Mouse (Mus musculus): Measurements from ENCODE around the gene Hoxc12. TPM values are rescaled to one million over a fixed set of nuclear protein-coding genes. Genes with fewer than 3 reads are reported as not detected.
A peak's percentile ranks its signal among the peaks of the same experiment; 100 is the strongest.

Hoxc12 gene
- polyA plus RNA-seq, 1 experiment from 2014 or later, result 0.36 TPM

DNA sequence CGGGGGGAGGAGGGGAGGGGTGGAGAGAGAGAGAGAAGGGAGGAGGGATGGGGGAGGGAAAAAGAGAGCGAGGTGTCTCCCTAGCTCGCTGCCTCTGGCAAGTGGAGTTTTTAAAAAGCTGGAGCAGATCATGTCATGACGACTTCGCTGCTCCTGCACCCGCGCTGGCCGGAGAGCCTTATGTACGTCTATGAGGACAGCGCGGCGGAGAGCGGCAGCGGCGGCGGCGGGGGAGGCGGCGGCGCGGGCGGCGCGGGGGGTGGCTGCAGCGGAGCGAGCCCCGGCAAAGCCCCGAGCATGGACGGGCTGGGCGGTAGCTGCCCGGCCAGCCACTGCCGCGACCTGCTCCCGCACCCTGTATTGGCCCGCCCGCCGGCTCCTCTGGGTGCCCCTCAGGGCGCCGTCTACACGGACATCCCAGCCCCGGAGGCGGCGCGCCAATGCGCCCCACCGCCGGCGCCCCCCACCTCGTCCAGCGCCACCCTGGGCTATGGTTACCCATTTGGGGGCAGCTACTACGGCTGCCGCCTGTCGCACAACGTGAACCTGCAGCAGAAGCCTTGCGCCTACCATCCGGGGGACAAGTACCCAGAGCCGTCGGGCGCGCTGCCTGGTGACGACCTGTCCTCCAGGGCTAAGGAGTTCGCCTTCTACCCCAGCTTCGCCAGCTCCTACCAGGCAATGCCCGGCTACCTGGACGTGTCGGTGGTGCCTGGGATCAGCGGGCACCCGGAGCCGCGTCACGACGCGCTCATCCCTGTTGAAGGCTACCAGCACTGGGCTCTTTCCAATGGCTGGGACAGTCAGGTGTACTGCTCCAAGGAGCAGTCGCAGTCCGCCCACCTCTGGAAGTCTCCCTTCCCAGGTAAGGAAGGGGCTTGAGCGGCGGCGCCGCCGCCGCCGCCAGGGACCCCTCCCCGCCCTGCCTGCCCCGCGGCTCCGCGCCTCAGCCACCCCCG lies 15.2 kb upstream of the Hoxc12 start, which contains the start of gene Hoxc13:
Gene Hoxc13, plus strand, starts transcription at position 51 of the 959 bp plus-strand sequence.
- Histone ChIP-seq H3K4me1 (peaks cover 17% of the 10 kb centered on the region), H3K36me3 (no peaks in the 10 kb centered on the region), H3K27me3 (ENCODE audit: low read depth, poor library complexity, severe bottlenecking) (peaks cover 100% of the 10 kb centered on the region), H3K4me3 (peak within 1 kb of the TSS; percentile 41), H3K9me3 (replicated peaks) (no peaks in the 10 kb centered on the region), H3K27ac (peak within 1 kb of the TSS; percentile 66)
- under 1% methylated on average over 87 of the region's 88 CpGs for WGBS
- DNase-seq (ENCODE audit: low spot score), result peak; percentile 72

DNA sequence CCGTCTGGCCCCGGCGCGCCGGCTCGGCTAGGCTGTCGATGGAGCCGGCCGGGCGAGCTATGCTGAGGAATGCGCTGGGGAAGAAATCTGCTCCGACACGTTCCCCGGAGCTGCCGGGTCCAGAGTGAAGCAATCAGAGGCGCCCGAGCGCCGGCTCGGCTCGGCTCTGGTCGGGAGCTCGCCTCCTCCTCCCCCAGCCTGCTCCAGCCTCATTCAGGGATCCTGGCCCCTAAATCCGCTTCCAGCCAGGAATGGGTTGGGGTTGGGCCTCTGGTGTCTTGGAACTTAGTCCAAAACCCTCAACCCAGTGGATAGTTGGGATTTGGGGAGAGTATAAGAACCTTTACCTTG lies 14.6 kb upstream of the Hoxc12 start:
- Histone ChIP-seq H3K27ac (peak overlapping the region; percentile 66), H3K4me3 (peak overlapping the region; percentile 41), H3K36me3 (no peaks in the 10 kb centered on the region), H3K27me3 (ENCODE audit: low read depth, poor library complexity, severe bottlenecking) (peaks cover 100% of the 10 kb centered on the region), H3K9me3 (replicated peaks) (no peaks in the 10 kb centered on the region), H3K4me1 (peaks cover 17% of the 10 kb centered on the region)
- WGBS, result 0% methylated on average over 24 of the region's 24 CpGs
- peak; percentile 68 for DNase-seq (ENCODE audit: low spot score)

DNA sequence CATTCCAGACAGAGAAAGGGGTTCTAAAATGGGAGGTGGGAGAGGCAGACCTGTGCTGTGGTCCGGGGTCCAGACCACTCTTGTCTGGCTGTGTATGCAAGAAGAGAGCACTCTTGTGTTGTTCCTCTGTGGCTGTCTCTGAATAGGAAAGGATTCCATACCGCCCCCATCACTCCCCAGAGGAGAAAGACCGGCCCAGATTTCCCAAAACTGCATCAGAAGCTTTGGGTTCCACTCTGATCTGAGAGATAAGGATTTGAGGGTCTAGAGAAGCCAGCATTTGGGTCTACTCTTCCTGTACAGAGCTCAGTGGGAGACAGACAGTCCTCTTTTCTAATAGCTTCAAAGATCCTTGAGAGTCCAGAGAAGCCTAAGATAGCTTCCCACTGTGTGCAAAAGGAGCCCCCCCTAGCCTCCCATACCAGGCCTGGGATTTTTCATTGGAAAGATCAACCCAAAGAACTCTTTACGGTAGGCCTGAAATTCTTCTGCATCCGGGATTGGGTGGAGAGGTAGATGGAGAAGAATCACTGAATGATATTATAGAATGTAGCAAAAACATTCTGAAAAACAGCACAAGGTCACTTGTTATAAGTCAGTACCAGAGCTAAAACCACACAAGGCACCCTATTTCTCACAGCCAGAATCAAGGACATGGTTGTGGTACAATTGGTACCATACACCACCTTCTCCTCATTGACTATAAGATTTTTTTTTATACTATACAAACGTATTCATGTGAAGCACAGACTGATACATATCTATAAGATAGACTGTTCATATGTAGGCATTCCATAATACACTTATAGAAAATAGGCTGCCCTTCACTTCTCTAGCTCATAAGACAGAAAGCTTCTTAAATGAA lies 13.7 kb upstream of the Hoxc12 start:
- peak; percentile 53 for DNase-seq (ENCODE audit: low spot score)
- Histone ChIP-seq H3K27ac (no peak overlapping the region), H3K9me3 (replicated peaks) (no peaks in the 10 kb centered on the region), H3K4me1 (peaks cover 17% of the 10 kb centered on the region), H3K4me3 (no peak overlapping the region), H3K36me3 (no peaks in the 10 kb centered on the region), H3K27me3 (ENCODE audit: low read depth, poor library complexity, severe bottlenecking) (peaks cover 100% of the 10 kb centered on the region)
- 18% methylated on average over 6 of the region's 6 CpGs for WGBS

DNA sequence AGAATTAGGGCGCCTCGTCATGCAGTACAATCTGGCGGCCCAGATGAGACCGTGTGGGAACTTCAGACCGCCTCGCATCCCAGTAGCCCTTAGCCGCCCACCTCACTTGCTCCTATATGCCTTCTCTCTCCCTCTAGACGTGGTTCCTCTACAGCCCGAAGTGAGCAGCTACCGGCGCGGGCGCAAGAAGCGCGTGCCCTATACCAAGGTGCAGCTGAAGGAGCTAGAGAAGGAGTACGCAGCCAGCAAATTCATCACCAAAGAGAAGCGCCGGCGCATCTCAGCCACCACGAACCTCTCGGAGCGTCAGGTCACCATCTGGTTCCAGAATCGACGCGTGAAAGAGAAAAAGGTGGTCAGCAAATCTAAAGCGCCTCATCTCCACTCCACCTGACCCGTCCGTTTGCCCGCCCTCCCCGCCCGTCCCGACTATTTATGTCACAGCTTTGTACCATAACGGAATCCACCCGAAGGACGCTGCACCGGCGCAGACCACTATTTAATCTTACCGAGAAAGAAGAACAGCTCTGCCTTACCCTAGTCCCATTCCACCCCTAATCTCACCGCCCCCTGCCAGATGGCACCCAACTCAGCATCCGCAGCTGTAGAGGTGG lies 9.4 kb upstream of the Hoxc12 start:
- Histone ChIP-seq H3K36me3 (no peaks in the 10 kb centered on the region), H3K9me3 (replicated peaks) (no peaks in the 10 kb centered on the region), H3K4me1 (peaks cover 8% of the 10 kb centered on the region), H3K27me3 (ENCODE audit: low read depth, poor library complexity, severe bottlenecking) (peaks cover 100% of the 10 kb centered on the region), H3K27ac (no peak overlapping the region), H3K4me3 (no peak overlapping the region)
- under 1% methylated on average over 40 of the region's 40 CpGs for WGBS
- DNase-seq (ENCODE audit: low spot score), result peak; percentile 67

DNA sequence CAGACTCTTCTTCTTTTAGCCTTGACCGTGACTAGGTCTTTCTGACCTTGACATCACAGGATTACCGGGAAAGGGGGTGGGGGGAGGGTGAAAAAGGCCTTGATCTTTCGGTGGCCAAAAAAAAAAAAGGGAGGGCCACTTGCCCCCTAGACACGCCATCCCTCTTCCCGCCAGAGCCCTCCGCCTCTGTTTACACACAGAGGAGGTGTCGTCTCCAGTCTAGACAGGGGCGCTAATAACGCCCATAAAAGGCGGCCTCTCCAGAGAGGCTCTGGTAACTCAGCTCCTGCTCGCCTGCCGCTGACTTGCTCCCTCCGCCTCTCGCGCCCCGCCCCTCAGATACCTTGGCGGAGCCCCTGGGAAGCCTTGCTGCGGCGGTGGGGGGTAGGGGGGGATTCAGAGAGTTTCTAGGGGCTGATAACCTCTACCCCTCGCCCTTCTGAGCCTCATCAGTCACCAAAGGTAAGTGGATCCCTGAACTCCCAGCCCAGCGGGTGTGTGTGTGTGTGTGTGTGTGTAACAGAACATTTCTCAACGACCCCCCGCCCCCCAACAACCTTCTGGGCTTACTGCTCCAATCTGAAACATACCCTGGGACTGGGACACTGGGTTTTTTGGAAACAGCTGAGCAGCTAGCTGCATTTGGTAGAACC lies 4.7 kb upstream of the Hoxc12 start:
- no peak overlapping the region for H3K27ac ChIP-seq
- H3K27me3 ChIP-seq (ENCODE audit: low read depth, poor library complexity, severe bottlenecking), result peaks cover 100% of the 10 kb centered on the region
- DNase-seq (ENCODE audit: low spot score), result peak; percentile 61
- WGBS, result under 1% methylated on average over 23 of the region's 23 CpGs
- peaks cover 18% of the 10 kb centered on the region for H3K4me1 ChIP-seq
- no peaks in the 10 kb centered on the region for H3K36me3 ChIP-seq
- H3K9me3 ChIP-seq (replicated peaks), result no peaks in the 10 kb centered on the region
- H3K4me3 ChIP-seq, result 0 out of 2 replicates have a peak overlapping the region, but pooled peaks have one; percentile 7

DNA sequence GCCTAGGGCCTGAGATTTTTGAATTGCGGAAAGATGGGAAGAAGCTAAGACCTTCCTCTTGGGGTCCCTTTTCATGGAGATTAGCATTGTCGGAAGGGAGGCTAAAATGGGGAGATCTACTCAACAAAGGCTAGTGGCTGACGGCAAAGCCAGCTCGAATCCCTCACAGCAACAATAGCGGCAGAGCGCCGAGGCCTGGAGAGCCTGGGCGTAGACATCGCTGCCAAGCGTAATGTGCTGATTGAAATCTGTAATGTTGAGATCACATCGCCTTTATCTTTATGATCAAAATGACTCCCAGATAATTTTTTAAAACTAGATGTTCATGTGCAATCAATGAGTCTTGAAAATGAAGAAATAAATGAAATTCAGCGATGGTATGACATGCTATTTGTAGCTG lies 2.1 kb upstream of the Hoxc12 start:
- under 1% methylated on average over 12 of the region's 12 CpGs for WGBS
- H3K9me3 ChIP-seq (replicated peaks), result no peaks in the 10 kb centered on the region
- no peak for DNase-seq (ENCODE audit: low spot score)
- H3K4me3 ChIP-seq, result 0 out of 2 replicates have a peak overlapping the region, but pooled peaks have one; percentile 0
- no peak overlapping the region for H3K27ac ChIP-seq
- H3K27me3 ChIP-seq (ENCODE audit: low read depth, poor library complexity, severe bottlenecking), result peaks cover 100% of the 10 kb centered on the region
- H3K4me1 ChIP-seq, result peaks cover 36% of the 10 kb centered on the region
- no peaks in the 10 kb centered on the region for H3K36me3 ChIP-seq

DNA sequence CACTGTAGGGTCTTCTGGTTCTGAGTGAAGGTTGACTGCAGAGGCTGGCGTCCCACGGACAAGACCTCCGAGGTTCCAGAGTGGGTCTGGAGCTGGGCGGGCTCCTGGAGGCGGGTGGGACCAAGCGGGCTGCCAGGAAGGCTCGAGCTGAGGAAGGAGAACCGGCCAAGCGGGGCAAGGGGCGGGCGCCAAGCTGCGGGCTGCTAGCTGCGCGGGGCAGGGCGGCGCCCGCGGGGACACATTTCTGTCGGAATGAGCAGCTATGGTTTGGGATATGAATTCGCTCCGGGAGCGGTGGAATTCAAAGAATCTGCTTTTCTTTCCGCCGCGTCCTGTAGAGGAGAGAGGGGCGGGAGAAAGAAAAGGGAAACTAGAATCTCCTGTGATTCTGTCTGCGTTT lies 1.7 kb upstream of the Hoxc12 start:
- Histone ChIP-seq H3K4me1 (peaks cover 41% of the 10 kb centered on the region), H3K36me3 (no peaks in the 10 kb centered on the region), H3K9me3 (replicated peaks) (no peaks in the 10 kb centered on the region), H3K4me3 (0 out of 2 replicates have a peak overlapping the region, but pooled peaks have one; percentile 0), H3K27ac (no peak overlapping the region), H3K27me3 (ENCODE audit: low read depth, poor library complexity, severe bottlenecking) (peaks cover 100% of the 10 kb centered on the region)
- WGBS, result under 1% methylated on average over 27 of the region's 27 CpGs
- peak; percentile 74 for DNase-seq (ENCODE audit: low spot score)

DNA sequence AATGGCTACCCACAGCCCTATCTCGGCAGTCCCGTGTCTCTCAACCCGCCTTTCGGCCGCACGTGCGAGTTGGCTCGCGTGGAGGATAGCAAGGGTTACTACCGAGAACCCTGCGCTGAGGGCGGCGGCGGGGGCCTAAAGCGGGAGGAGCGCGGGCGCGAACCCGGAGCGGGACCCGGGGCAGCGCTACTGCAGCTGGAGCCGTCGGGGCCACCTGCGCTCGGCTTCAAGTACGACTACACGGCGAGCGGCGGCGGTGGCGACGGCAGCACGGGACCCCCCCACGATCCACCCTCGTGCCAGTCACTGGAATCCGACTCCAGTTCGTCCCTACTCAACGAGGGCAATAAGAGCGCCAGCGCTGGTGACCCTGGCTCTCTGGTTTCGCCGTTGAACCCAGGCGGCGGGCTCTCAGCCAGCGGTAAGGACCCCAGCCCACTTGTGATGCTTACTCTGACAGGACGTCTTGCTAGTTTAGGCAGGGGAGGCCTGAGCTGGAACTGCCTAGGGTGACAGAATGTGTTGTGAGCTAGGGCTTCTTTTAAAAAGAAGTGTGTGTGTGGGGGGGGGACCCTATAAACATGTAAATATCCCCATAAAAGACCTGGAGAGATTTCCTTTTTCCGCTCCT lies 594 bp downstream of the Hoxc12 start:
- H3K9me3 ChIP-seq (replicated peaks), result no peaks in the 10 kb centered on the region
- WGBS, result under 1% methylated on average over 50 of the region's 50 CpGs
- H3K36me3 ChIP-seq, result no peaks in the 10 kb centered on the region
- no peak for DNase-seq (ENCODE audit: low spot score)
- peaks cover 37% of the 10 kb centered on the region for H3K4me1 ChIP-seq
- H3K27me3 ChIP-seq (ENCODE audit: low read depth, poor library complexity, severe bottlenecking), result peaks cover 100% of the 10 kb centered on the region
- peak overlapping the region; percentile 70 for H3K27ac ChIP-seq
- H3K4me3 ChIP-seq, result peak overlapping the region; percentile 32

DNA sequence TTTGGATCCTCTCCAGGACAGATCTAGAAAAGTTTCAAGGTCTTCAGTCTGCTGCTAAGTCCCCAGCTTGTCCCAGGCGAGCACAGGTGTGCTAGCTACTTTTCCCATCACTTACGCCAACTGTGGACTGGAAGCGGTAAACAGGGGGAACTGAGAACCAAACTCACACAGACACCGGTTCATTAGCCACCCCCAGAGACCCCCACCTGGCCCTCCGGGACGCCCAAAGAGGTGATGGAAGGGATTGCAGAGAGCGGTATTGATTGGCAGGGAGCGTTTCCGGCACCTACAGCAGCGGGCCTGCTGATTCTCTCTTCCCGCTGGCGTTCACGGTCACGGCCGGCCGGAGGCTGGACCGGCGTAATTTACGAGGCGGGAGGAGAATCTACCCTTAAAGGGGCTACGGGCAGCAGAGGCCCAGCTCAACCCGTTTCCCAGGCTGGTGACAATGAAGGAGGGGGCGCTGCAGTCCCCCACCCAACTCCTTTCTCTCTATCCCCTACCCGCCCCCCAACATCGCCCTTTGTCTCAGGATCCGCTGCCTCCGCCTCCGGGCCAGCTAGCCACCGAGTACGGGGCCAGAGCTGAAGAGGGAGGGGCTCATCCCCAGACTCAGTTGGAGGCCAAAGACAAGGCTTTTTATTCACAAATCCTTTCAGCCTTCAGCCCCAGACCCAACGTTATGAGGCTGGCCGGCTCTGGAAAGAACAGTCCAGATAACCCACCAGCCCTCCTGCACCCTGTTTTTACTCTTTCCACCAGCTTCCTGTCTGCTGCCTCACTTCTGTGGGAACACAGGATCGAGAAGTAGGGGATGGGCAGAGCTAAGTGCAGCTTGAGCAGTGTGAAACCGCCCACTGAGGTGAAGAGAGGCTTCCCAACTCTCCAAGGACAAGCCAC lies 2.9 kb downstream of the Hoxc12 start:
- peak; percentile 62 for DNase-seq (ENCODE audit: low spot score)
- Histone ChIP-seq H3K9me3 (replicated peaks) (no peaks in the 10 kb centered on the region), H3K27ac (peak overlapping the region; percentile 44), H3K36me3 (no peaks in the 10 kb centered on the region), H3K4me3 (peak overlapping the region; percentile 36), H3K4me1 (peaks cover 48% of the 10 kb centered on the region), H3K27me3 (ENCODE audit: low read depth, poor library complexity, severe bottlenecking) (peaks cover 100% of the 10 kb centered on the region)
- WGBS, result under 1% methylated on average over 34 of the region's 34 CpGs

DNA sequence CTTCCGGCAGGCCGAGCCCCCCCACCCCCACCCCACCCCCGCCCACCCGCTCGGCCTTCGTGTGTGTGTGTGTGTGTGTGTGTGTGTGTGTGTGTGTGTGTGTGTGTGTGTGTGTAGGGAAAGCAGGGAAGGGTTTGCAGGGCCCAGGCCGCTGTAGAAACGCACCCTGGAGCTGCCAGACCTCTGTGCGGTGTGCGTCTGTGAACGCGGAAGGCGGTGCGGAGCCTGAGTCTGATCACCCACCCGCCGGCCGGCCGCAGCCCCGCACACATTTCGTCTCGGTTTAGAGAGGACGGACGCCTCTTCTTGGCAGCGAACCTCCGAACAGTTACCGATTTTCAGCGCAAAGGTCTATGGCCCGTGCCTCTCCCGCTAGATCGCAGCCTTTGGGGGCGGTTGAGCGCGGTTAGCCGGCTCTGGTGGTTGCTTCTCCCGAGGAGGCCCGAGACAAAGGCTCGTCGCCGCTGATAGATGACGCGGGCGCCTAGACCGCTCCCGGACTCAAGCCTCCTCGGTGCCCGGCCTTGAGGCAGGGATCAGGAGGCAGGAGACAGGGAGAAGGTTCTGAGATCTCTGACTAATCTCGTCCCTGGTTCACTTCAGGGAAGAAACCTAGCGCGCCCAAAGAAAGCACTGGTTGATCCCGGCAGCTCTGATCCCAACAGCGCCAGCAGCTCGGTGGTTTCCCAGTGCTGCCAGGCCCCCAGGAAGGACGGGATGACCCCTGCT lies 6.3 kb downstream of the Hoxc12 start:
- Histone ChIP-seq H3K9me3 (replicated peaks) (no peaks in the 10 kb centered on the region), H3K36me3 (no peaks in the 10 kb centered on the region), H3K4me1 (peaks cover 36% of the 10 kb centered on the region), H3K27me3 (ENCODE audit: low read depth, poor library complexity, severe bottlenecking) (peaks cover 100% of the 10 kb centered on the region), H3K27ac (peak overlapping the region; percentile 87), H3K4me3 (peak overlapping the region; percentile 51)
- under 1% methylated on average over 53 of the region's 53 CpGs for WGBS
- peak; percentile 72 for DNase-seq (ENCODE audit: low spot score)

DNA sequence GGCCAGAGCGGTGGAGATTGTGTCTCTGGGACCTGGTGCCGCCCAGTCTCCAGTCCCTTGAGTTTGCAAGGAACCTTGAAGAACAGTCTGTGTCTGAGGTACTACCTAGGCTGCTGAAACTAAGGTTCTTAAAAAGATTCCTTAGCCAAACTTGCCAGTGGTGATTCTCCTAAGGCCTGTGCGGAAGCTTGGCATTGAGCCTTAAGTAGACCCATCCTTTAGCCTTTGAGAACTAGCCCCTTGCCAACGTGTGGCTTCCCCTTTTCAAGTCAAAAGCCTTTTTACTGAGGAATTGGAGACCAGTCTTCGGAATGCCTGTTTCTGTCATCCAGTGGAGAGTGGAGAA lies 6.9 kb downstream of the Hoxc12 start:
- H3K27ac ChIP-seq, result peak overlapping the region; percentile 87
- peaks cover 34% of the 10 kb centered on the region for H3K4me1 ChIP-seq
- peaks cover 100% of the 10 kb centered on the region for H3K27me3 ChIP-seq (ENCODE audit: low read depth, poor library complexity, severe bottlenecking)
- H3K4me3 ChIP-seq, result peak overlapping the region; percentile 51
- H3K36me3 ChIP-seq, result no peaks in the 10 kb centered on the region
- H3K9me3 ChIP-seq (replicated peaks), result no peaks in the 10 kb centered on the region
- DNase-seq (ENCODE audit: low spot score), result no peak
- 1% methylated on average over 5 of the region's 5 CpGs for WGBS
